Mouse (Mus musculus) cerebellum, postnatal 25 days (tissue): Measurements from ENCODE around the gene Palld.

Experiments
- DNase-seq, 2 experiments: peaks; one replicate each; pipeline ENCODE4 v3.0.0; 2021; ENCODE audit warnings: mixed read lengths in 2 of 2

The Palld gene

DNA sequence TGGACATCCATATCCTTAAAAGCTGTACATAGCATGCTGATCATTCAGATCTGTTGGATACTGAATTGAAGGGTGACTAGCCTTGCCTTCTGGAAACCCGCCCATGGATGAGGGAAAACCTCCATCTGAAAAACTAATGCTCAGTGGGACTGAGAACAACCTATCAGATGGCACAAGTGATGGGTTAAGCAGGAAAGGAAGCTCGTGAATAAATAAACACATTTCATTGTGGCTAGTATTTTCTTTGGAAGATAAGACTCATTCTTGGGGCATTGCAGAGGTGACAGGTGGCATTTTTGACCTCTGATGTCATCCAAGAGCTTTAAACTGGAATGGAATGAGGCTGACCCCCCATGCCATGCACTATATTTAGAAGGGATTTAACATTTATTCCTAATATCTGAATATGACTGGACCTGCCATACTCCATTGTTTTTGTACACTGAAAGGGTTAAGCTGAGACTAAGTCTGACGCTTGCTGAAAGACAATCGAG, 128.8 kb downstream of the Palld start:
- no peak for DNase-seq

DNA sequence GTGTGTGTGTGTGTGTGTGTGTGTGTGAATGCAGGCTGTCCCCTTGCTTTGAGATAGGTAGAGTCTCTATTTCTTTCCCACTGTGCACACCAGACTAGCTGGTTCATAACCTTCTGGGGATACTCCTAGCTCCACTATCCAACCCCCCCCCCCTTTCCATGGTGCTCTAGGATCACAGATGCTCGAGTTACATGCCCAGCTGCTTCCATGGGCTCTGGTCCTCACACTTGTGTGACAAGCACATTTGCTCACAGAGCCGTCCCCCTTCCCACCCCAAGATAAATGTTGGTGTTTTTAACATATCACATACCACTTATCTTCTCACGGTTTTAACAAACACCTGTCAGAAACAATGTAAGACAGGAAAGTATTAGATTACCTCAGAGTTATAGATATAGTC, 131.2 kb downstream of the Palld start:
- DNase-seq = no peak

- no peak for DNase-seq
These were observed 133.1 kb downstream of the Palld start for GRCm38 (mm10) chr8:61769340-61769879.

- DNase-seq = no peak
These were observed 142.3 kb downstream of the Palld start for GRCm38 (mm10) chr8:61760190-61760578.

- peak; percentile 8 to 12 for DNase-seq
These were observed 142.9 kb downstream of the Palld start for GRCm38 (mm10) chr8:61759327-61760189.

GRCm38 (mm10) chr8:61758686-61759326, 143.7 kb downstream of the Palld start:
- DNase-seq = no peak

- no peak for DNase-seq
These were observed 145.2 kb downstream of the Palld start for GRCm38 (mm10) chr8:61756971-61757965.

- no peak for DNase-seq
These were observed 147.3 kb downstream of the Palld start for GRCm38 (mm10) chr8:61755186-61755585.

- DNase-seq = no peak
These were observed 155.4 kb downstream of the Palld start for GRCm38 (mm10) chr8:61747070-61747469.

- DNase-seq = no peak
These were observed 157.1 kb downstream of the Palld start for GRCm38 (mm10) chr8:61745181-61745980.

DNA sequence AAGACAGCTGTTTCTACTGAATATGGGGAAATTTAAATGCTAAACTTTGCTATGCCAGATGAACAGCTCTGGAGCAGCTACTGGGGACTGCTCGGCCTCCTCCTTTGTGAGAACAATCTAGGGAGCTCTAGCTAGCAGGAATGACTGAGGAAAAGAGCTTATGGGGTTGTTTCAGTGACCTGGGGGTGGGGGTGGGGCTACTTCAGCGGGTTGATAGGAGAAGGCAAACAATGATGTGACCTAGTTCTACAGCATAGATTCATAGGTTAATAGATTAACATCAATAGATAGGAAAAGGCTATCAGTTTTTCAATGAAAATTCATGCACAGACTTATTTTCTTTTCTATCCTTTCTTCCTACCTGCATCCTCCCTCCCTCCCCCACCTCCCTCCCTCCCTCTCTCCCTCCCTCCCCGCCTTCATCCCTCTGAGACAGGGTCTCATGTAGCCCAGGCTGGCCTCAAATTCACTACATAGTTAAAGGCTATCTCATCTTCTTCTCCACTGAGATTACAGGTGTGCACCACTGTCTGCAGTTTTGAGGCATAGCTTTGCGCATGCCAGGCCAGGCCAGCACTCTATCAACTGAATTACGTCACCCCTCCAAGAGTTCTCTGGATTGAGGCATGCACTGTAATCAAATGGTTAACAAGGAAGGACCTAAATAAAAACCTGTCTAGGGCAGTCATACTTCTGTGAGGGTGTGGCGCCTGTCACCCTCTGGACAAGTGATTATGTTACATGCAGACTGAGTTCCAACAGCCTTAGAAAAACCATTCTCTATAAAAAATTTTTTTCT, 158.5 kb downstream of the Palld start:
- no peak for DNase-seq

- no peak for DNase-seq
These were observed 165.0 kb downstream of the Palld start for GRCm38 (mm10) chr8:61737465-61737864.

DNA sequence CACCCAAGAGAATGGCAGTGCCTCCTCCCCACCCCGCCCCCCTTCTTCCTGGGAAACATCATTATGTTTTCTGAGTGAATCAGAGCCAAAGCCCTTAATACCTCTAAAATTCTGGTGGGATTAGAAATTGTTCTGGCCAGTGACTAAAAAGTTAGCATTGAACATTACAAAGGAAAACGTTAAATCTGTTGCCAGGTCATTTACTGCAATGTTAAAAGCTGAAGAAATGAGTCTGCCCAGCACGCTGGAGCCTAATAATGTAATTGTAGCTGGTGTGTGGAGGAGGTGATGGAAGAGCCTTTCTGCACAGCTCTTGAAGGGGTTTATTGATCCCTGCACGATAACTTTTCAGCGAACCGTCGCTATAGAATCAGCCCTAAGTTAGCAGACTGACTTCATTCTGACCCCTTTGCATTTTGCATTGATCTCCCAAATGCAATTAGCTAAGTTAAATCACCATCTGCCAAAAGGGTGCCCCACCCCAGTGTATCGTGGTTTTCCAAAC, 165.7 kb downstream of the Palld start:
- DNase-seq = no peak

- no peak for DNase-seq
These were observed 166.4 kb downstream of the Palld start for GRCm38 (mm10) chr8:61736117-61736516.

DNA sequence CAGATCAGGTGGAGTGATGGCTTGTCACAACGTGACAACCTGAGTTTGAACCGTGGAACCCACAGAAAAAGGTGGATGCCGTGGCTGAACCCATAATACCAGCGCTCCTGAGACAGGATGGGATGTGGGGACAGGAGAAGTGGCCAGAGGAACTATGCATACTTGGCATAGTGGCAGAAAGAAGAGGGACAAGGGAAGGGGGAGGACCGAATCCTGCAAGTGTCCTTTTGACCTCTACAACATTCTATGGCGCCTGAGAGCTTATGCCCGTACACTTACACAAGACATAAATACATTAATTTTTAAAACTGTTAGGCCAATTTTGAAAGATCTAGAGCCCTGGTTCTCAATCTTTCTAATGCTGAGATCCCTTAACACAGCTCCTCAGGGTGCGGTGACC, 168.3 kb downstream of the Palld start:
- DNase-seq = no peak

DNA sequence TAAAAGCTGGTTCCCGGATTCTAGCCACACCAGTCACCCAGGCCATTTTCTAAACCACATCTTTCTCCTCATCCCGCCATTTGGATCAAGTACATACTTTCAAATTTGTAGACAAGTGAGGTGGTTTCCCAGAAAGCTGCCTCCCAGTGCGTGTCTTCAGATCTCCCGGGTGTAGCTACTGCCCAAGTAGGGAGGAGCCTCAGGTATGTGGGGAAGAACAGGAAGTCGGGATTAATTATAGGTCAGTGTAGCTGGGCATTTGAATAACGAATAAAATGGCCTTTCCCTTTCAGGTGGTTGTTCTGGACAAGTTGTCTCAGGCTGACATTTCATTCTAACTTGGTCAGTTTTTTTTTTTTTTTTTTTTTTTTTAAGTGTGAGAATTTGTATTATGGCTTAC, 170.3 kb downstream of the Palld start:
- no peak for DNase-seq

DNA sequence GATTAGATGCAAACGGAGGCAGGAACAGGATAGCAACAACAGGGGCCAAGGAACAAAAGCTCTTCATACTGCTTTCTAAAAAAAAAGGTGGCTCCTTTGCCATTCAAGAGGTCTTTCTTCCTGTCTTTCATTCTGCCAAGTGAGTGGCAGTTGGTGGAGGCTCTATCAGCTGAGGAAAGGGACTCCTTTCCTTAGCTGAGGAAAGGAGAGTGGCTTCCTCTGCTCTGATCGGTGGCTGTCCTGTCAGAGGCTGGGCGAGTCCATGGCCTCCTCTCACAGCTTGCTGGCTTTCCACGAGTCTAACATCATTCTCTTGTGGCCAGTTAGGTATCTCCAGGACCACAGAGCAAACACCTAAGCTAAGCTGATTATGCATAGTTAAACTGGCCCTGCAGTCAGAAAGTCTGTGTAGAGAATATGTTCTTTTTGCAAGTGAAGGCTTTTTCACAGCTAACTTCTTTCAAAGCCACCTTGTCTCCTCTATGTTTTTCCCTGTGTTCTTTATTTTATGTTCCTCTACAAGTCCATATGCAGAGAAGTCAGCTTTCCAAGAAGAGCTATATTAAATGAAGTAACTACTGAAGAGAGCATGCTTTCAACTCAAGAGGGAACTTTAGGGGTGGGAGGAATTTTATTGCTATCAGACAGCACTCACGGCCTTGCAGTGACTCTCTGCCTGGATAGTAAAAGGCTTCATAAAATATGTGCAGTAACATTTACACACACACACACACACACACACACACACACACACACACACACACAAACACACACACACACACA, 171.0 kb downstream of the Palld start:
- DNase-seq = no peak

- no peak for DNase-seq
These were observed 171.8 kb downstream of the Palld start for GRCm38 (mm10) chr8:61730669-61731068.

GRCm38 (mm10) chr8:61725306-61726017, 177.0 kb downstream of the Palld start:
- DNase-seq = no peak
